Mouse (Mus musculus) ovary, postnatal 10 days (tissue): ENCODE measurements around the gene Cxcr2.
A peak's percentile ranks its signal among the peaks of the same experiment; 100 is the strongest.

Source experiments
- DNase-seq: peaks from one replicate; pipeline ENCODE4 v3.0.0; 2022; ENCODE audit warnings: low spot score

Cxcr2 gene

GRCm38 (mm10) chr1:74153461-74154184 is at the start of gene Cxcr2:
Cxcr2 (plus strand) TSS chr1:74153989.
- no peak for DNase-seq

DNA sequence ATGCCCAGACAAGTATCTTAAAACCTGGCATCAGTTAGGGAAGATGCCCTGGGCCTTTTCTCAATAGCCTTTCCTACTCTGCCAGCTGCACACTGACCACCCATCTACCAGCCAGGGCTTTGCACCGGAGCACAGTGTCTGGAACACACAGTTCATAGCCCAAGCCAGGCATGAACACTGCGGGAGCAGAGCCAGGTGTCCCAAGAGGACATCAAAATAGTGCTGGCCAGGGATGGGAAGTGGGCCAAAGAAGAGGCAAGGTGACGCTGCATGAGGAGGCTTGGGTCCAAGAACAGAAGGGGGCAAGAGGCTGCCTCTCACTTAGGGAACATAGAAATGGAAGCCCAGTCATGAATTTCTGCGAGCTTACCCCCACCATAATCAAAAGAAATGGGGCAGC is 48.1 kb upstream of the Cxcr2 start:
- DNase-seq = no peak

GRCm38 (mm10) chr1:74106214-74106613 is 47.6 kb upstream of the Cxcr2 start:
- DNase-seq = no peak

GRCm38 (mm10) chr1:74107931-74108618 is 45.7 kb upstream of the Cxcr2 start:
- no peak for DNase-seq

GRCm38 (mm10) chr1:74109670-74110069 is 44.1 kb upstream of the Cxcr2 start:
- no peak for DNase-seq

- DNase-seq = no peak
Measured at GRCm38 (mm10) chr1:74110932-74111695, 42.7 kb upstream of the Cxcr2 start.

DNA sequence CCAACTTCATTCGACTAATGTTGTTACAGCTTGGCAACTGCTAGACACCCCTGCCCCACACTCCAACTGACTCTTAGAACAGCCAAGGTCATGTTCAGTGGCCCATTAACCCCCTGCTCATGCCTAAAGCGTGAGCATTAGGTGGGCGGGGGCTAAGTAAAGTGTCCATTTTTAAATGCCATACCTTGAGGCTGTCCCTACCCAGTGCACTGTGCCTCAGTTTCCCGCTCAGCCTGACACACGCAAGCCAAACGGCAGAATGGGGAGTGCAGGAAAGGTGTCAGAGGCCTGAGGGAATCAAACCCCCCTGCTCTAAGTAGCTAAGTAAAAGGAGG is 42.1 kb upstream of the Cxcr2 start:
- DNase-seq = no peak

GRCm38 (mm10) chr1:74113071-74113470 is 40.7 kb upstream of the Cxcr2 start:
- DNase-seq = no peak

DNA sequence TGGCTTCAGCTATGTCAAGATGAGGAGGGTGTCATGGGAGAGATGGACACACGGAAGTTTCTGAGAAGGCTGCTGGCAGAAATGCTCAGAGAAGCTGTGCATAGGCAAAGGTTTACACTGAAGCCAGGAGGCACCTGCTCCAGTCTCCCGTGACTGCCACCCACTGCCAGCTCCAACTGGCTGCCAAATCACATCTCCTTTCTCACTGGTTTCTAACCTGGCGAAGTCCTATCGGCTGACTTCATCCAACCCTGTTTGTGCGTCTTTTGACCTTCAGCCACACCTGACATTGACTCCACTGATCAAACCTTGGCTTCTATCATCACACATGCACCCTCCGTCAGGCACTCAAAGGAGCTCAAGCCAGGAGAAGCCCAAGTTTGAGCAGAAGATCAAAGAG is 35.9 kb upstream of the Cxcr2 start:
- DNase-seq = no peak

DNA sequence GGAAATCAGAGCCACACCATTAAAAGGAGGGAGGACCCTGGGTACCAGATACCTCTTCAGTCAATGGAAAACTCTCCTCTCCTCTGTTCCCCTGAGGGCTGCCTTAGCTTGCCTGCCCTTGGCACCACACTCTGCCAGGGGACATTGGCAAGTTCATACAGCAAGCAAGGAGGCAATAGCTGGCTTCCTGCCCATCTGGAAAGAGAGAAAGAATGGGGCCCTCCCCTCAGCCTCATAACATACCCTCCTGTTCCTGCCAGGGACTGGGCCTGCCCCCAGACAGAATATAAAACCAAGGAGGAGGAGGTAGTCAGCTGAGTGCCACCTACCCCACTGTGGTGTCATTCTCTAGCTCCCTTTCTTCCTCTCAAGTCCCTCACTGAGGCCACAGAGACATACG is 34.7 kb upstream of the Cxcr2 start:
- DNase-seq = no peak

- no peak for DNase-seq
Measured at GRCm38 (mm10) chr1:74121138-74121537, 32.7 kb upstream of the Cxcr2 start.

DNA sequence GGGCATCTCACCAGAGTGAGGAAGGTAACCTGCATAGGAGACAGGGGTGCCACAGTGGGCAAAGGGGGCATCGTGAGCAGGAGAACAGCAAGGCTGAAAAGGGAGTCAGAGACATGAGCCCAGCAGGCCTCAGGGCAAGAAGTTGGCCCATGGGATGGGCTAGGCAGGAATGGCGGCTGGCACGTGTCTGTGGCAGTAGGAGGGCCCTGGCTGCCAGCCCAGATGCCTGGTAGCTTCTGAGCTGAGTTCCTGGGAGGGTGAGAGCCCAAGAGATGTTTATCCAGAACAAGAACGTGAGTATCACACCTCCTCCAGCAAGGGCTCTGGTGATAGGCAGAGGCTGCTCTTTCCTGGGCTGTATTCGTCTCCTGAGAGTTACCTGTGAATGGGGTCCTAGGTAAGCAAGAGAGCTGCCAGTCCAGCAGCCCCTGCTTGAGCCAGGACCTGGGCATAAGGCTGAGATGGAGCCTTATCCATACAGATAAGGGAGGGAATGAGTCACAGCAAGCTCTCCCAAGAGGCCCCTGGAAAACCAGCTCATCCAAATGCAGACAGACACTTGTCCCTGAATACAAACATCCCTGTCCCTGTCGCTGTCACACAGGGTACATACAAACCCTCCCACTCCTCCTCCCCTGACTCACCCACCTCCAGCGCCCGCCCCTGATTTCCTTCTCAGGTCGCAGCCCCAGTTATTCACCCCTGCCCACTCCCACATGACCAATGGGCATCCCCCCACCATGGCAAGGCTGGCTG is 31.8 kb upstream of the Cxcr2 start:
- no peak for DNase-seq

DNA sequence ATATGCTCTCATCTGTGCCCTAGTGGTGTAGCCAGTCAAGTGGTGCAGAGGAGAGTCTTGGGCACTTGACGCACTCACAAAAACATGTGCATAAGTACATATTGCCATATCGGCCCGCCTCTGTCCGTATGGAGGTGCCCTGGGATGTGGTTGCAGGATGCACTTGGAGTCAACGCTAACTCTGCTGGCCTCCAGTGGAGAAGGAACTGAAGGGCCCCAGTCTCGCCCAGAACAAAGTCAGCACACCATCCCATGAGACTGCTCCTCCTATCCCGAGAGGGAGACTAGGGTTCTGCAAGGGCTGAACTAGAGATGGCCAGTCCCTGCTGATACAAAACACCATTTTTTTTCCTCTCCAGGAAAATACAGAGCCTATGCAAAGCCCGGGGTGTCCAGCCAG is 30.6 kb upstream of the Cxcr2 start:
- DNase-seq = no peak

DNA sequence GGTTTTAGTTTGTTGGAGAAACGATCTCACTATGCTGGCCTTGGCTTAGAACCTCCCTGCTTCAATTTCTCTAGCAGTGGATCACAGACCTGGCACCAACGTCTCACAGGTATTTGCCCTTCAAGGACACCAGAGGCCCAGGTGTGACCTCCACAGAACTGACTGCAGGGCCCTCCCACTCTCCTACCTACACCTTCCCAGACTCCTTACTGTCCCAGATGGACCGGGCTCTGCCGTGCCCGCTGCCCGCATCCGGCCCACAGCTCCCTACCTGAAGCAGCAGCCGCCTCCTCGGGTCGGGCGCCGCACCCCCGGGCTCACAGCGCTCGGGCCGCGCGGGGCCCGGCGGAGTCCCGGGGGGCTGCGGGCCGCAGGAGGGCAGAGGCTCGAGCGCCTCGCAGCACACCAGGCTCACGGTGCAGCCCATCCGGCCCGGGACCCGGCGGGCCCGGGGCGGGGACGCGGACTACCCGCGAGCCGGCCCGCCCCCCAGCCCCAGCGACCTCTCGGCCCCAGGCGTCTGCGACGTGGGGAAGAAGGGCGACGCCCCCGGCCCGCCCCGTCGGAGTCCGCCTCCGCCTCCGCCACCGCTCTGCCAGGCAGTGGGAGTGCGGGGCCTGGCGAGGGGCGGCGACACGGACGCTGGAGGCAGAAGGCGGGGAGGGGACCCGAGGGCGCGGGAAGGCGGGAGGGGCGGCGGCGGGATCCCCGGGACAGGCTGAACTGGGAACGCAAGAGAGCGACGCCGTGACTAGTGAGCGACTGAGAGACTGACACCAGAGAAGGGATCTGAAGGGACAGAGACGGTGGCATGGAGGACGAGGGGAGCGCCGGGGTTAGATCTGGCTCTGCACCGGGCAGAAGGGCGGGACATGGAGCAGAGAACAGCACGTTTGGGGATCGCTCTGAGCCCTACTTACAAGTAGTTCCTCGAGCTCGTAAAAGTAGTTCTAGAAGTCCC is 29.5 kb upstream of the Cxcr2 start, which contains the start of gene Tns1:
Tns1 (minus strand) TSS at position 429 of the 961 bp plus-strand sequence.
- no peak for DNase-seq

DNA sequence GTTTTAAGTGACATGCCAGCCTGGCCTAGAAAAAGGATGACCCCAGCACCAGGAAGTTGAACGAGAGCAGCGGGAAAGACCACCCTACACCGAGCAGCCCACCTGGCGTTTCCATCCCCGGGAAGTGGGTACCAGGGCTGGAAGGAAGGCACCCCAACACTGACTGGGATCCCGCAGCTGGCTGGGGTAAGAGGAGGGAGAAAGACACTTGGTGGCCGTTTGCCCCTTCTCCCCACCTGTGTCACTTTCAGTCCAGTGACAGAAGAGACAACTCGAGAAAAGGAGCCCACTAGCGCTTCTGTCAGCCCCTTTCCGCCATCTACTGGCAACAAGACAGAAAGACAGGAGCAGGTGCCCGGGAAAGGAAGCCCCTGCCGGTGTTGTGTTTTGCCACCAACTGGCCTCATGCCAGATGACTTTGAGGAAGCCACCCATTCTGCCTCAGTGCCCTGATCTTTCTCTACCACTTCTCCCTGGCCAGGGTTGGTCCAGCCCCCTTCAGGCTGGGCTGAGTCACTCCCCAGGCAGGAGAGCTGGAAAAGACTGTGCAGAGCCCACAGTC is 28.7 kb upstream of the Cxcr2 start, which contains the start of gene Rufy4:
Rufy4 (plus strand) TSS at position 551 of the 562 bp plus-strand sequence.
- DNase-seq = peak; percentile 48

- no peak for DNase-seq
Measured at GRCm38 (mm10) chr1:74130883-74131659, 22.7 kb upstream of the Cxcr2 start.

- no peak for DNase-seq
Measured at GRCm38 (mm10) chr1:74132011-74132410, 21.8 kb upstream of the Cxcr2 start.

GRCm38 (mm10) chr1:74133954-74134353 is 19.8 kb upstream of the Cxcr2 start:
- no peak for DNase-seq

DNA sequence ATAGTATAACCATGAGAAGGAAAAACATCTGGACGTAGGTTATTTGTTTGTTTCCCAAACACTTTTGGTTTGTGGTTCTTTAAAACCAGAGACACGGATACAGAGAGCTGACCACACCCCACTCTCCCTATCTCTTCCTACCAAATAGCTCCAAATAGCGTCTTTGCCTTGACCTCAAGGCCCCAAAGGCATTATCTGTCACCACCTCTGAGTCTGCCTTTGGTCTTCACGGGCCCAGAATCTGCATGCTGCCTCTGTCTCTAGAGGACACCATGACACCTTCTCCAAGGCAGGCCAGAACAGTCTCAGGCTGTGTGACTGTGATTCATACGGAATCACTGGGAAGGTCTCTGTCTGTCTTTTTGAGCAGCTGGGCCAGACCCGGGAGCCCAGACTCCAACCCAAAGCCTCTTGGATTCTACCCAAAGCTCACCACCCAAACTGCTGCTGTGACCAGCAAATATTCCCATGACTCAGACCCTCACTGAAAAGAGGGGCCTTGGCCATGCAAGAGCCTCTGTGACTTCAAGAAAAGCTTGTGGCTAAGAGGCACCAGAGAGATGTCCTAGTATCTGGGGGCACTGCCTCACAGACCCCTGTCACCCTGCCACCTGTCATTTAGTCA is 18.4 kb upstream of the Cxcr2 start:
- DNase-seq = no peak
